Mouse (Mus musculus): ENCODE results near the gene Atp6v0e2.

GRCm38 (mm10) chr6:48529261-48529660 lies 8.2 kb upstream of the Atp6v0e2 start:
- no peak for TF ChIP-seq USF1 (IDR thresholded peaks at IDR 0.05; ENCODE audit: low read depth)
- TF ChIP-seq POLR2AphosphoS2 (IDR thresholded peaks at IDR 0.05; ENCODE audit: insufficient read length, low read depth): no peak
- TF ChIP-seq TCF12 (IDR thresholded peaks at IDR 0.05; ENCODE audit: insufficient read depth, poor library complexity, severe bottlenecking): no peak
- TF ChIP-seq SRF (IDR thresholded peaks at IDR 0.05; ENCODE audit: control insufficient read depth, insufficient read length, low read depth): no peak
- no peak for TF ChIP-seq MAX (IDR thresholded peaks at IDR 0.05; ENCODE audit: low read depth)
- TF ChIP-seq POLR2A (IDR thresholded peaks at IDR 0.05; ENCODE audit: insufficient read length, low read depth): no peak
- TF ChIP-seq E2F4 (IDR thresholded peaks at IDR 0.05; ENCODE audit: insufficient read depth): no peak
- TF ChIP-seq REST (IDR thresholded peaks at IDR 0.05; ENCODE audit: insufficient read depth, insufficient read length): no peak
- TF ChIP-seq CEBPB (IDR thresholded peaks at IDR 0.05; ENCODE audit: insufficient read depth, poor library complexity, severe bottlenecking): no peak
- no peak for TF ChIP-seq MYOG (IDR thresholded peaks at IDR 0.05; ENCODE audit: control insufficient read depth in 1 of 3, insufficient read depth in 1 of 3, insufficient read length in 2 of 3, low read depth in 2 of 3)

Data from myocyte (in vitro differentiated cells).